Mouse (Mus musculus) left cerebral cortex, postnatal 14 days (tissue): ENCODE data around the gene Plcd4. TPM values are rescaled to one million over a fixed set of nuclear protein-coding genes. Genes with fewer than 3 reads are reported as not detected.

Source experiments
- DNase-seq, 2 experiments: peaks; one replicate each; pipeline ENCODE4 v3.0.0; 2021 to 2022; ENCODE audit warnings: low spot score in 2 of 2, mixed read lengths in 1 of 2
- intact Hi-C: fragments of 180-260 bp; cut with DNase I; formaldehyde crosslinking; loops from one replicate; pipeline ENCODE4 v1.15.1; 2025
- microRNA-seq, 2 experiments: library from miRNA; unstranded; fragments of <30 nt; microRNA quantifications; one replicate each; pipeline ENCODE4 v1.2.0; 2022
- total RNA-seq, 2 experiments: library from RNA; stranded (reverse); gene quantifications; 2 replicates each; pipeline ENCODE4 v1.2.3; 2021

Gene Plcd4
- total RNA-seq, 2 experiments from 2014 or later: 13.6 to 14.7 TPM

GRCm38 (mm10) chr1:74587233-74587772, 44.6 kb downstream of the Plcd4 start:
- intact Hi-C loops: no loop called here

GRCm38 (mm10) chr1:74587773-74588445, 45.2 kb downstream of the Plcd4 start, which contains the start of the genes Zfp142 and Bcs1l:
Zfp142 (minus strand) TSS chr1:74588246.
Bcs1l (plus strand) TSS chr1:74588289.
- intact Hi-C loops: no loop called here
- DNase-seq: peak; percentile 98 to 99

More at GRCm38 (mm10) chr1:74587233-74587772, 44.6 kb downstream of the Plcd4 start:
- DNase-seq: peak in 1 of 2 experiments; percentile 90

GRCm38 (mm10) chr1:74594434-74594833, 51.7 kb downstream of the Plcd4 start:
- intact Hi-C loops: no loop called here
- no peak for DNase-seq

- intact Hi-C loops: no loop called here
- DNase-seq: peak in 1 of 2 experiments; percentile 23
These were observed 58.0 kb downstream of the Plcd4 start for GRCm38 (mm10) chr1:74600501-74601266.

- intact Hi-C loops: no loop called here
- peak; percentile 84 to 88 for DNase-seq
These were observed 58.7 kb downstream of the Plcd4 start, which contains the start of the genes Rnf25 and Stk36 for GRCm38 (mm10) chr1:74601267-74601962. Rnf25 (minus strand) TSS chr1:74601397. Stk36 (plus strand) TSS chr1:74601445.

Small RNAs within 50 kb of the gene (microRNA-seq; reads per million reads assigned to microRNA genes)
- 0 reads per million in 2 experiments for gene Gm25035

Other genes with a start within 250 kb of the Plcd4 start
- 10 to 100 TPM; 16.3 to 17.8 TPM for gene Tmbim1, start 237.3 kb upstream of the Plcd4 start, total RNA-seq
- gene Catip, start 180.8 kb upstream of the Plcd4 start, total RNA-seq: 1 to 10 TPM in 1 of 2 experiments, under 1 TPM in 1; 0.75 to 1.9 TPM
- 1 to 10 TPM; 3.4 to 4.3 TPM for gene Slc11a1, start 167.7 kb upstream of the Plcd4 start, total RNA-seq
- 10 to 100 TPM; 17.7 to 25.5 TPM for gene Ctdsp1, start 151.4 kb upstream of the Plcd4 start, total RNA-seq
- gene Vil1, start 133.5 kb upstream of the Plcd4 start, total RNA-seq: 1 to 10 TPM in 1 of 2 experiments, under 1 TPM in 1; 0.64 to 1.1 TPM
- 10 to 100 TPM; 33.6 to 35.2 TPM for gene Cnot9, start 36.8 kb upstream of the Plcd4 start, total RNA-seq
- gene Usp37, start 1.4 kb downstream of the Plcd4 start, total RNA-seq: 10 to 100 TPM; 21.1 to 23.7 TPM
- 10 to 100 TPM; 24.2 to 29.0 TPM for gene Zfp142, start 45.4 kb downstream of the Plcd4 start, total RNA-seq
- gene Bcs1l, start 45.4 kb downstream of the Plcd4 start, total RNA-seq: 10 to 100 TPM; 24.3 to 25.5 TPM
- 10 to 100 TPM; 54.2 to 61.8 TPM for gene Rnf25, start 58.5 kb downstream of the Plcd4 start, total RNA-seq
- 1 to 10 TPM; 6.3 to 6.9 TPM for gene Stk36, start 58.6 kb downstream of the Plcd4 start, total RNA-seq
- gene Ttll4, start 118.9 kb downstream of the Plcd4 start, total RNA-seq: 10 to 100 TPM; 21.2 to 24.9 TPM
- 1 to 10 TPM; 1.5 to 2.8 TPM for gene Cyp27a1, start 170.7 kb downstream of the Plcd4 start, total RNA-seq
- not detected for gene Prkag3, start 206.3 kb downstream of the Plcd4 start, total RNA-seq
- gene Wnt6, start 229.0 kb downstream of the Plcd4 start, total RNA-seq: 1 to 10 TPM; 2.0 to 2.8 TPM
- gene Wnt10a, start 248.6 kb downstream of the Plcd4 start, total RNA-seq: 1 to 10 TPM; 2.7 to 3.4 TPM